Mouse (Mus musculus) stomach, postnatal 0 days (tissue): ENCODE measurements around the gene Nrbf2.

Source experiments
- CTCF ChIP-seq: IDR thresholded peaks from 2 replicates; pipeline ENCODE4 v1.5.1; 2016; ENCODE audit warnings: antibody characterized with exemption, low read depth, mild to moderate bottlenecking, moderate library complexity
- EP300 ChIP-seq: optimal IDR thresholded peaks from 2 replicates; pipeline ENCODE3; 2016; ENCODE audit warnings: antibody characterized with exemption

DNA sequence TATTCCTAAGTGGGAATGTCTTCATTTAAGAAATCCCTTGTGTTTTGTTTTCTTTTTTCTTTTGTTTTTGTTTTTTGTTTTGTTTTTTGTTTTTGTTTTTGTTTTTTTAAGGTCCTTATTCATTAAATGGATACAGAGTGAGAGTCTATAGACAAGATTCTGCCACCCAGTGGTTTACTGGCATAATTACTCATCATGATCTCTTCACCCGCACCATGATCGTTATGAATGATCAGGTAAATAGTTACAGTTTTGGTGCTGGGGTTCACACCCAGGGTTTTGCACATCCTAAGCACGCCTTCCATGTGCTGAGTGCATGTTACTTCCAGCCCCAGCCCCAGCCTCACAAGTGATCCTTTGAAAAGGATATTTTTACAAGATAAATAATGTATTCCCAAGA is 68.2 kb downstream of the Nrbf2 start:
- TF ChIP-seq EP300 (no peak), CTCF (peak; percentile 62)
